Comparison of ENCODE assay signal across 9 mouse cellular contexts in the genomic region with DNA sequence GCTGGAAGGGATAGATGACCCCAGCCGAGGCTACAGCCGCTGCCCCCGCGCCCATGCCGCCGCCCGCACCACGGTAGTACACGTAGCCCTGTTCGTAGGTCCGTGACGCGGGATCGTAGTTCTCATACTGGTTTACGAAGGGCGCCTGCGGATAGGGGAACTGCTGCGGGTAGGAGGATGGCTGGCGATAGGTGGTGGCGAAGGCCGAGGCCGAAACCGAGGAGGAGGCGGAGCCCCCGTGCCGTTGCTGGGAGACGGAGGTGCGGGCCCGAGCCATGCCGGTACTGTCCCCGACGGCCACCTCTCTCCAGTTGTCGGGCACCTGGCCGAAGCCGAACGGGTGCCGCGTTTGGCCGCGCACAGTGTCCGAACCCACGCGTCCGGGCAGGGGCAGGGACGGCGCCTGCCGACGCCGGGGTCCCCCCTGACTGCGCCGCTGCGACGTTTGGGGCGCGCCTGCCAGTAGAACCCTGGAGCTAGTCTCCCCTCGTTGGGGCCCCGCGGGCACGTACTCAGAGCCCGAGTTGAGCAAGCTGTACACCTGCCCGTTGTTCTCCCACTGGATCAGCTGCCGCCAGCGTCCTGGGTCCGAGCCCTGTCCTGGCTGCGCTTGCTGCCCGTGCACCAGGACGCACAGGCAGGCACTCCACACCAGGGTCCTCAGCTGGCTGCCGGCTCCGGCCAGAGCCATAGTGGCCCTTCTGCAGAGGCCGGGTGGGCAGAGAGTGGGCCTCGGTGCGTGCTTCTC. TPM values are rescaled to one million over a fixed set of nuclear protein-coding genes. Genes with fewer than 3 reads are reported as not detected.
DNase-seq lines count a peak whose midpoint lies in the region; ATAC-seq and TF ChIP-seq lines count a peak whose summit lies in the region.
"Had no signal": no experiment of that assay in that cellular context is flagged by ENCODE, and none has a peak within 500 bp of the region (broad histone marks: within the 10 kb centered on the region; RNA-seq: fewer than 3 reads in every experiment).

No protein-coding gene starts in this region.

- H3K4me2 ChIP-seq in heart, postnatal 0 days (ENCODE audit: low read depth, low read length) = peak overlapping the region; percentile 65
- peak overlapping the region; percentile 94 for H3K4me2 ChIP-seq in limb, embryonic 14.5 days (replicated peaks; ENCODE audit: low read depth, low read length, severe bottlenecking)

- intact Hi-C loops in heart, postnatal 36 days (cut with DNase I) = no loop called here

- DNase-seq in heart, embryonic 10.5 days (ENCODE audit: low spot score) = no peak
- DNase-seq in heart, postnatal 36 days = no peak
- no peak for DNase-seq in heart, postnatal 0 days (ENCODE audit: low spot score)
- DNase-seq in limb, embryonic 14.5 days (ENCODE audit: low spot score) = no peak
- peak; percentile 70 for DNase-seq in neural tube, embryonic 10.5 days (ENCODE audit: extremely low spot score, low spot score)
- no peak for DNase-seq in cerebellum, adult 8-10 months
- no peak for DNase-seq in frontal cortex, postnatal 14 days (ENCODE audit: low spot score in 2 of 2)

- TF ChIP-seq CTCF in bone marrow macrophage, adult 2 months (IDR thresholded peaks at IDR 0.05; ENCODE audit: low read depth, low read length) = no peak
- no peak for TF ChIP-seq CTCF in heart, postnatal 0 days (IDR thresholded peaks at IDR 0.05; ENCODE audit: low read depth)

- H3K4me1 ChIP-seq in heart, embryonic 10.5 days = peaks cover 85% of the 10 kb centered on the region
- H3K4me1 ChIP-seq in bone marrow macrophage, adult 2 months (ENCODE audit: control insufficient read depth, insufficient read depth, low read length) = no peaks in the 10 kb centered on the region
- peaks cover 33% of the 10 kb centered on the region for H3K4me1 ChIP-seq in heart, postnatal 0 days (ENCODE audit: control insufficient read depth, insufficient read depth)
- H3K4me1 ChIP-seq in limb, embryonic 14.5 days (ENCODE audit: control insufficient read depth, insufficient read depth, low read length) = peaks cover 87% of the 10 kb centered on the region

- H3K36me3 ChIP-seq in heart, embryonic 10.5 days = no peaks in the 10 kb centered on the region
- H3K36me3 ChIP-seq in heart, postnatal 0 days (replicated peaks; ENCODE audit: control insufficient read depth, insufficient read depth, low read length) = no peaks in the 10 kb centered on the region
- 0 out of 2 replicates have a peak, but pooled peaks cover 5% of the 10 kb centered on the region for H3K36me3 ChIP-seq in limb, embryonic 14.5 days (ENCODE audit: control insufficient read depth, insufficient read depth, low read length)

- peak overlapping the region; percentile 63 for H3K4me3 ChIP-seq in heart, embryonic 10.5 days
- H3K4me3 ChIP-seq in bone marrow macrophage, adult 2 months (ENCODE audit: insufficient read depth, low read length) = peak overlapping the region; percentile 9; the same call in 1 of the 2 replicates
- peak overlapping the region; percentile 50 for H3K4me3 ChIP-seq in heart, postnatal 0 days (ENCODE audit: low read depth, low read length)
- peak overlapping the region; percentile 60 for H3K4me3 ChIP-seq in limb, embryonic 14.5 days (replicated peaks; ENCODE audit: low read length)

- 2% methylated on average over 72 of the region's 72 CpGs for WGBS in heart, embryonic 10.5 days
- WGBS in heart, postnatal 0 days = 3% methylated on average over 58 of the region's 72 CpGs
- 2% methylated on average over 57 of the region's 72 CpGs for WGBS in limb, embryonic 14.5 days

- no peak for TF ChIP-seq EP300 in heart, postnatal 0 days (IDR thresholded peaks at IDR 0.05; ENCODE audit: low read depth)

- peak overlapping the region; percentile 91 for H3K27ac ChIP-seq in heart, embryonic 10.5 days
- H3K27ac ChIP-seq in bone marrow macrophage, adult 2 months (ENCODE audit: insufficient read depth, low read depth, low read length) = no peak overlapping the region
- peak overlapping the region; percentile 77 for H3K27ac ChIP-seq in heart, postnatal 0 days (ENCODE audit: low read depth)
- peak overlapping the region; percentile 91 for H3K27ac ChIP-seq in limb, embryonic 14.5 days (replicated peaks; ENCODE audit: low read depth, low read length)
- H3K27ac ChIP-seq: macrophage had no signal

- no peak for TF ChIP-seq POLR2A in bone marrow macrophage, adult 2 months (IDR thresholded peaks at IDR 0.05; ENCODE audit: borderline replicate concordance, low read depth, low read length)
- 0 out of 2 replicates have a peak, but pooled peaks have one; percentile 26 for TF ChIP-seq POLR2A in limb, embryonic 14.5 days (IDR thresholded peaks at IDR 0.05; ENCODE audit: borderline replicate concordance, extremely low read depth, insufficient read depth, insufficient read length)

- H3K27me3 ChIP-seq in heart, embryonic 10.5 days (ENCODE audit: insufficient read depth, poor library complexity, severe bottlenecking) = peaks cover 28% of the 10 kb centered on the region
- H3K27me3 ChIP-seq in heart, postnatal 0 days (ENCODE audit: control insufficient read depth, insufficient read depth, low read length) = peaks cover 19% of the 10 kb centered on the region
- no peaks in the 10 kb centered on the region for H3K27me3 ChIP-seq in limb, embryonic 14.5 days (ENCODE audit: control insufficient read depth, insufficient read depth, low read length)

- peak overlapping the region; percentile 61 for H3K9ac ChIP-seq in heart, postnatal 0 days (replicated peaks; ENCODE audit: low read depth, low read length)
- peak overlapping the region; percentile 76 for H3K9ac ChIP-seq in limb, embryonic 14.5 days (ENCODE audit: low read depth, low read length, severe bottlenecking)

- no peaks in the 10 kb centered on the region for H3K9me3 ChIP-seq in heart, embryonic 10.5 days
- no peaks in the 10 kb centered on the region for H3K9me3 ChIP-seq in heart, postnatal 0 days (replicated peaks; ENCODE audit: control insufficient read depth, low read length)
- H3K9me3 ChIP-seq in limb, embryonic 14.5 days (ENCODE audit: control insufficient read depth, low read length) = no peaks in the 10 kb centered on the region

- ATAC-seq in heart, postnatal 0 days (ENCODE audit: insufficient read depth, low read depth) = 0 out of 2 replicates have a peak, but pooled peaks have one; percentile 7
- ATAC-seq in limb, embryonic 14.5 days (ENCODE audit: low FRiP score, low read depth) = peak; percentile 35; the same call in 1 of the 2 replicates

RNA-seq across cellular contexts. Expression of gene Loxl1, which starts 0.6 kb away (rescaled TPM):
- 35.7 and 36.1 TPM in 2 replicates for polyA plus RNA-seq in heart, embryonic 10.5 days (2016; fragmentation: Nextera tagmentation; extraction: Ambion mirVana)
- total RNA-seq in heart, postnatal 36 days (2021) = 10 to 100 TPM; 29.6 TPM
- polyA plus RNA-seq in bone marrow macrophage, adult 2 months (2012; ENCODE audit: insufficient read depth, insufficient read length, missing spikeins) = 1.5 and 1.8 TPM in 2 replicates
- 44.1 and 61.7 TPM in 2 replicates for total RNA-seq in heart, postnatal 0 days (2014; rRNA removed; ENCODE audit: low replicate concordance)
- polyA plus RNA-seq in heart, postnatal 0 days (2015; fragmentation: Nextera tagmentation; extraction: Ambion mirVana) = 39.2 and 40.7 TPM in 2 replicates
- 86.6 and 125 TPM in 2 replicates for polyA plus RNA-seq in limb, embryonic 14.5 days (2012; rRNA removed)
- polyA plus RNA-seq in limb, embryonic 14.5 days (2014; fragmentation: Nextera tagmentation; extraction: Ambion mirVana) = 80.7 and 88.4 TPM in 2 replicates
- polyA plus RNA-seq: macrophage had no signal

RNA-seq across cellular contexts. Expression of gene Tbc1d21, which starts 57.9 kb away (rescaled TPM):
- not detected in 2 replicates for polyA plus RNA-seq in heart, embryonic 10.5 days (2016; fragmentation: Nextera tagmentation; extraction: Ambion mirVana)
- not detected for total RNA-seq in heart, postnatal 36 days (2021)
- polyA plus RNA-seq in bone marrow macrophage, adult 2 months (2012; ENCODE audit: insufficient read depth, insufficient read length, missing spikeins) = not detected in 2 replicates
- total RNA-seq in heart, postnatal 0 days (2014; rRNA removed; ENCODE audit: low replicate concordance) = not detected in 2 replicates
- not detected in 2 replicates for polyA plus RNA-seq in heart, postnatal 0 days (2015; fragmentation: Nextera tagmentation; extraction: Ambion mirVana)
- 0.05 TPM in 1 of 2 replicates, not detected in the other for polyA plus RNA-seq in limb, embryonic 14.5 days (2012; rRNA removed)
- not detected in 2 replicates for polyA plus RNA-seq in limb, embryonic 14.5 days (2014; fragmentation: Nextera tagmentation; extraction: Ambion mirVana)
- polyA plus RNA-seq: macrophage had no signal

RNA-seq across cellular contexts. Expression of gene Stoml1, which starts 59.4 kb away (rescaled TPM):
- 24.2 and 27.0 TPM in 2 replicates for polyA plus RNA-seq in heart, embryonic 10.5 days (2016; fragmentation: Nextera tagmentation; extraction: Ambion mirVana)
- 10 to 100 TPM; 10.2 to 10.4 TPM for total RNA-seq in heart, postnatal 36 days (2021)
- polyA plus RNA-seq in bone marrow macrophage, adult 2 months (2012; ENCODE audit: insufficient read depth, insufficient read length, missing spikeins) = 21.3 and 25.2 TPM in 2 replicates
- 16.4 and 52.8 TPM in 2 replicates for total RNA-seq in heart, postnatal 0 days (2014; rRNA removed; ENCODE audit: low replicate concordance)
- polyA plus RNA-seq in heart, postnatal 0 days (2015; fragmentation: Nextera tagmentation; extraction: Ambion mirVana) = 21.7 and 23.3 TPM in 2 replicates
- 47.2 and 57.5 TPM in 2 replicates for polyA plus RNA-seq in limb, embryonic 14.5 days (2012; rRNA removed)
- 28.7 and 30.4 TPM in 2 replicates for polyA plus RNA-seq in limb, embryonic 14.5 days (2014; fragmentation: Nextera tagmentation; extraction: Ambion mirVana)

Comparison
In these comparisons a context has a peak if more than half of its experiments do, and no peak if none do; other contexts are left out.
1. H3K4me3 ChIP-seq: peak in every context shown above with its lines; median percentile 63 in heart, embryonic 10.5 days; 60 in limb, embryonic 14.5 days; 50 in heart, postnatal 0 days; 9 in bone marrow macrophage, adult 2 months.
2. RNA of gene Loxl1, which starts 0.6 kb away (polyA plus RNA-seq): 80.7 to 125 TPM in limb, embryonic 14.5 days, 39.2 to 40.7 TPM in heart, postnatal 0 days and 35.7 to 36.1 TPM in heart, embryonic 10.5 days; 1.5 to 1.8 TPM in bone marrow macrophage, adult 2 months; every median in the first group is over 10 times any median in the second.